Mouse (Mus musculus) kidney, adult 18-20 months (tissue): ENCODE results near the gene Pfdn5.
A peak's percentile ranks its signal among the peaks of the same experiment; 100 is the strongest.

Experiments
- DNase-seq: peaks from one replicate; pipeline ENCODE4 v3.0.0; 2021

Pfdn5 gene

GRCm38 (mm10) chr15:102326022-102326576 lies at the start of gene Pfdn5:
Gene Pfdn5 (plus strand): TSS chr15:102326116.
- peak; percentile 89 for DNase-seq

DNA sequence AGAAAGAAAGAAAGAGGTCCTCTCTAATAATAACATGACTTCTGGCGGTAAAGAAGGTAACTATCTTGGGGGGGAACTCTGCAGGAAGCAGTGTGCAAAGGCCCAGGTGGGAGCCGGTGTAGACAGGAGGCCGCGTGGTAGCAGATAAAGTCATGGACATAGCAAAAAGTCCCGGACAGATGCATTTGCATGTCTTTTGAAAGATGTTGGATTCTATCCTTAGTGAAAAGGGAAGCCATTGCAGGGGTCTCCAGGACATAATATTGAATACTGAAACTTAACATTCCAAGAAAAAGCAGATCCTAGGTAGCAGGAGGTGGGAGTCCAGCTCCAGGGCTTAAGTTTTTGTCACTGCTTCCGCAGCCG lies 47.2 kb upstream of the Pfdn5 start:
- no peak for DNase-seq

- DNase-seq, result peak; percentile 91
These were observed 46.7 kb upstream of the Pfdn5 start, which contains the start of gene Mfsd5 for GRCm38 (mm10) chr15:102279092-102279782. Gene Mfsd5 (plus strand): TSS chr15:102279454.

GRCm38 (mm10) chr15:102279783-102280520 lies 46.0 kb upstream of the Pfdn5 start:
- DNase-seq, result no peak

- DNase-seq, result no peak
These were observed 45.3 kb upstream of the Pfdn5 start for GRCm38 (mm10) chr15:102280623-102281022.

DNA sequence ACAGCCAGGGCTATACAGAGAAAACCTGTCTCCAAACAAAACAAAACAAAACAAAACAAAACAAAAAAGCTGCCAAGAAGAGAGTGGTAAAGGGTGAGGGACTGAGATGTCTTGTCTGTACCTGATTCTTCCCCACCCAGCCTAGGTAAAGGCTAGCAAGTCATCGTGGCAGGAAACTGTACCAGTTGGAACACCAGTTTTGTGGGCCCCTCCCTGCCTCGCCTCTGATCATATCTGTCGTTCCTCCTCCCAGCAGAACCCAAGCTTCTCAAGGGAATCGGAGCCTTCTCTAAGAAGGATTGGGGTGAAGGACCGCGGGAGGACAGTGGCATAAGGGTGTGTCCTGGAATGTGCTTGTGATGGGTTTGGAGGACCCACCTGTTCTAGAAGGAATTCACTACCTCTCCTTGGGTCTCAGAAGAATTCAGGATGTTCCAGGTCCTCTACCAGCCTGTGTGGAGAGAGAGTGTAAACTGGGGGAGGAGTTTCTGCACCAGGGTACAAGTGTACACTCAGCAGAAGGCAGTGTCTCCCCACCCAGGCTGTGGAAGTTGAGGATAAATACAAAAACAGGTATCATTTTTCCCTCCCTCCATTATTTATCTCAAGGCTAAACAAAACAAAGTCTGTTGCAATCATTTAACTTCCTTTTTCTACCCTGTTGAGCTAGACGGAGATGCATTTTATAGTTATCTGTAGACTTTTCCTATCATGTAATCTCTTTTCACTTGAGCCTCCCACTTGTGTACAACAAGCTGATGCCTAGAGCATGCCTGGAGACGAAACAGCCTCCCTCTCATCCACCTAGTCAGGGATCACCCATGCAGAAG lies 43.2 kb upstream of the Pfdn5 start:
- DNase-seq, result no peak

DNA sequence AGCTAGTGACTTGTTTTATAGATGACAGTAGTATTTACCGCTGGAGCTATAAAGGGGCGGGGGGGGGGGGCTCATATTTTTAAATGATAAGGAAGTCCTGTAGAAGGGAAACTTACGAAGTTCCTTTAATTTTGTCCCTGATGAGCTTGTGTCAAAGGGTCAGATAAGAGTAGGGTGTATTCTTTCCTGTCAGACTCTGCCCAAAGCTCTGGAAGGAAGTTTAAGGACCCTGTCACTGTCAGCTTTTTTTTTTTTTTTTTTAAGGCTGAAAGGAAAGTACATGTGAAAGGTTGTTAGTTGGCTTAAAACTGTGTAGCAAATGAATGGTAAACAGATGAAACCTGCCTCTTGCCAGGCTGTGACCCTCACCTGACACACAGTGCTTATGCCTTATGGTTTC lies 42.3 kb upstream of the Pfdn5 start:
- DNase-seq, result no peak

- no peak for DNase-seq
These were observed 38.5 kb upstream of the Pfdn5 start for GRCm38 (mm10) chr15:102287395-102287794.

DNA sequence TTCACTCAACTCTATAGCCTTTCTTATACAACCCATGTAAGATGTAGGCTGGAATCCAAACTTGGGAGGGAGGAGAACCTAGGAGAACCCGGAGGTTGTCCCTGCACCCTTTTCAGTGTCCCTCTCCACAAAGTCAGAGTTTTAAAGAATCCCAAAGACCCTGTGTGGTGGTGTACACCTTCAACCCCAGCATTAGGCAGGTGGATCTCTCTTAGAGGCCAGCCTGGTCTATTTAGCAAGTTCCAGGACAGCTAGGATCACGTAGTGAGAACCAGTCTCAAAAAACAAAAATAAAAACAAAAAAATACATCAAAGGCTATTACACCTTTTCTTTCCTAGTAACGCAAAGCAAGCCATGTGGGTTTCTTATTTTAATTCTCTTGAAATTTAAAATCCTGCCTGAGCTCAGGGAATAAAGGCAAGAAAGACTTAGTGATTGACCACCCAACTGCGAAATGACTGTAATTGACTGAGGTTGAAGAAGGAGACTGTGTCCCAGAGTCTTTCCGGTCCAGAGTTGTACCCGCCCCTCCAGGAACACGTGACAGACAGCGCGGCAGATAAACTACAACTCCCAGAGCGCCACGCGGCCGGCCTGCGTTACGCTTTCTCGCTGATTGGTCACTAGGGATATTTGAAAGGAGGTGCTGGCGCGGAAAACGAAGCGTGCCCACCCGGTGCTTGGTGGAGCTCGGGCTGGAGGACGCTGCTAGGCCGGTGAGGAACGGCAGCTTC lies 30.1 kb upstream of the Pfdn5 start, which contains the start of gene Espl1:
TSS of gene Espl1 (plus strand) at position 634 of the 735 bp plus-strand sequence.
- DNase-seq, result peak; percentile 96

DNA sequence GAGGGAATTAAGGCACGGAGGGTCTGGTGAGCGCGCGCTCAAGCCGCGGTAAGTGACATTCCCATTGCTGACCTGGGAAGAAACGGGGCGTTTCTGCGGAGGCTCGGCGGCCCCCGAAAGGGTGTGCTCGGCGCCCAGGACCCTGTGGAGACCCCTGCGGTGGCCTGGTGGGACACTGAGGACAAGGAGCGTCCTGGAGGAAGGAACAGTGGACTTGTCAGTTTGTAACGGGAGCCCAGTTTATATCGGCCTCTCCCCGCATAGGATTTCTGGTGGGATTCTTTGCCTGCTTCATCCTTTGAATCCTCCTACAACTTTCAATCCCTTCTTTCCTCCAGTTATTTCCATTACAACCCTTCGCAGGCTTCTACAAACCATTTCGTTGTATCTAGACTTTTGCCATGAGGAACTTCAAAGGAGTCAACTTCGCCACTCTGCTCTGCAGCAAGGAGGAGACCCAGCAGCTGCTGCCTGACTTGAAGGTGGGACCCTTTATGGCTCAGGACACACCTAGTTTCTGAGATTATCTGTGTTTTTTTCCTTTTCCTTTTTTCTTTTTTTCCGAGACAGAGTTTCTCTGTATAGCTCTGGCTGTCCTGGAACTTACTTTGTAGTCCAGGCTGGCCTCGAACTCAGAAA lies 29.4 kb upstream of the Pfdn5 start:
- DNase-seq, result no peak

- DNase-seq, result no peak
These were observed 23.4 kb upstream of the Pfdn5 start for GRCm38 (mm10) chr15:102302542-102302941.

- DNase-seq, result no peak
These were observed 17.2 kb upstream of the Pfdn5 start for GRCm38 (mm10) chr15:102308717-102309116.

DNA sequence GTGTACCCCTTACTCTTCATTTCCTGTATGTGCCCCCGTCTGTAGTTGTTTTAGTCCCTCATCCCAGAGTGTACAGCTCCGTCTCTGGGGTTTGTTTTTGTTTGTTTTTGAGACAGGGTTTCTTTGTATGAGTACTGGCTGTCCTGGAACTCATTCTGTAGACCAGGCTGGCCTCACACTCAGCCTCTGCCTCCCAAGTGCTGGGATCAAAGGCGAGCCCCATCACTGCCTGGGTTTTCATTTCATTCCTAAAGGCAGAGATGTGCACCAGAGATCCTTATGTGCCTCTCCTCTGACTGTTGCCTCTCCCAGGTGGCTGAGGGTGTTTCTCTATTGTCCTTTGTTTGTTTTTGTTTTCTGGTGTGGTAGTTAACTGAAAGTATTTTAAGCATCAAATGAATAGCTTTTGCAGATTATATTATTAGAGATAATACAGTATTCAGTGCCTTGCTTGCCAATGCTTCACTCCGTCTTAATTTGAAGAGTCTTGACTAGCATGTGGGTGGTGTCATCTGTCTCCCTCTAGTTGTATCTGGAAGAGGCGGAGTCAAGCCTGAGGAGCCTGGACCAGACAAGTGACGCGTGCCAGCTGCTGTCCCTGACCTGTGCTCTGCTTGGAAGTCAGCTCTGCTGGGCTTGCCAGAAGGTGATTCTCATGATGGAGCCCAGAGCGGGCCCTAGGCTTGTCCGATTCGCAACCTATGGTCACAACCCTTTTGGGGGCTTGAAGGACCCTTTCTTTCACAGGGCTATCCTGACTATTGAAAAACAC lies 15.7 kb upstream of the Pfdn5 start:
- peak; percentile 43 for DNase-seq

DNA sequence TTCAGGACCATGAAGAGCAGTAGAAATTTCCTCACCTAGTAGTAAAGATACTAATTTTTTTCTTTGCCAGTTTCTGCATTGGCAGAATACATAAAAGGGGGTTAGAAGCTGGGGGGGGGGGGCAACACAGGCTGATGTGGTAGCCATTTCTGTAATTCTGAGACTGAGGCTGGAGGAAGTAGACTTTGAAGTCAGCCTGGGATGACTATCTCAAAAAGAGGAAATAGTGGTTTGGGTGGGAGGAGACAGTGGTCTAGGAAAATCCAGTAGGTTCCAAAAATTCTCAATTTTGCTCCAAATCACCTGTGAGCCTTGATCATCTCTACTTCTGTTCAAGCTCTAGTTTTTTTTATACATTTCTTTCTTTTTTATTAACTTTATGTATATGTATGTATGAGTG lies 14.4 kb upstream of the Pfdn5 start:
- DNase-seq, result no peak

DNA sequence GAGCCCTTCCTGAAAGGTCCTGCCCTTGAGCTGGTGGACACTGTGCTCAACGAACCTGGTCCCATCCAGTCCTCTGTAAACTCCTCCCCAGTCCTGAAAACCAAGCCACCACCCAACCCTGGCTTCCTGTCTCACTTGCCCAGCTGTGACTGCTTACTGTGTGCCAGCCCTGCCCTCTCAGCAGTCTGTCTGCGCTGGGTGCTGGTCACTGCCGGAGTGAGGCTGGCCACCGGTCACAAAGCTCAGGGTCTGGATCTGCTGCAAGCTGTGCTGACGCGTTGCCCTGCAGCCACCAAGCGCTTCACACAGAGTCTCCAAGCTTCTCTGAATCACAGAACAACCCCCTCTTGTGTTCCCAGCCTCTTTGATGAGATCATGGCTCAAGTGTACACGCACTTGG lies 10.6 kb upstream of the Pfdn5 start:
- no peak for DNase-seq

DNA sequence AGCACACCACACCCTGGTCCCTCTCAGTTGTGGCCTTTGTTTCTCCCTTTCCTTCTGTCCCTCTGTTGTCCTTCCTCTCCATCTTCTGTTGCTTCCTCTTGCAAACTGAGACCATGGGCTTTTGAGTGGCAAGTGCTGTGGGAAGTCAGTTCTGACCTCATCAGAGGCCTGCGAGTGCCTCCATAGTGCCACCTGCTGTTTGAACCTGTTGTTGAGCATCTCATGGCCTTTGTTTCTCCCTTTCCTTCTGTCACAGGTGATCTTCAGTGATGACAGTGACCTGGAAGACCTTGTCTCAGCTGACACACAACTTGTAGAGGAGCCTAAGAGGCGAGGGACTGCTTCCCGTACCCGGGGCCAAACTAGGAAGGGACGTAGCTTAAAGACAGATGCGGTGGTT lies 9.7 kb upstream of the Pfdn5 start:
- peak; percentile 73 for DNase-seq

DNA sequence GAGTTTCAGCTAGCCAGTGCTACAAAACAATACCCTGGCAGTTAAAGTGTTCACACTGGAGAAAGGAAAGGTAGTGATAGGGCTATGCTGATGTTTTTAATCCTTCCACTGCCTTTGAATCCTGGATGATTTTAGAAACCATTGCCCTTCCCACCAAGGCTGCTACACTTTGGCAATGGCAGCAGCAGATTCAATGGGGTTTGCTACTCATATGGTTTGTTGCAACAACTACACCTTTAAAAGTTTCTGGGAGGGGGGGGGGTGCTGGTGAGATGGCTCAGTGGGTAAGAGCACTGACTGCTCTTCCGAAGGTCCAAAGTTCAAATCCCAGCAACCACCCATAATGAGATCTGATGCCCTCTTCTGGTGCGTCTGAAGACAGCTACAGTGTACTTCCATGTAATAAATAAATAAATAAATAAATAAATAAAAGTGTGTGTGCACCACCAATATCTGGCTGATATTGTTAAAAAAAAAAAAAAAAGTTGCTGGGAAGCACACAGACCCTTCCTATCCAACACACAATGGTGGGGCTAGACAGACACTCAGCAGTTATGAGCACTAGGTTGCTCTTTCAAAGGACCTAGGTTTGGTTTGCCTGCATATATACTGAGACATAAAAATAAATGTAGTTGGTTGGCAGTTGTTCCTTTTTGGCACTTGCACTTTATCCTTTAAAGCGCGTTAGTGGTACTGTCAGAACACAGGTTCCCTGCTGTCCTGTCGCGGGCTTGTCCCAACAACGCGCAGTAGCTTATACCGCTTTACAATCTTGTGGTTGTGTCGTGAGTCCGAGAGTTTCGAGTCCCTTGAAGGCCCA lies 1.1 kb upstream of the Pfdn5 start:
- peak; percentile 37 for DNase-seq

- no peak for DNase-seq
These were observed 976 bp downstream of the Pfdn5 start for GRCm38 (mm10) chr15:102326892-102327291.

DNA sequence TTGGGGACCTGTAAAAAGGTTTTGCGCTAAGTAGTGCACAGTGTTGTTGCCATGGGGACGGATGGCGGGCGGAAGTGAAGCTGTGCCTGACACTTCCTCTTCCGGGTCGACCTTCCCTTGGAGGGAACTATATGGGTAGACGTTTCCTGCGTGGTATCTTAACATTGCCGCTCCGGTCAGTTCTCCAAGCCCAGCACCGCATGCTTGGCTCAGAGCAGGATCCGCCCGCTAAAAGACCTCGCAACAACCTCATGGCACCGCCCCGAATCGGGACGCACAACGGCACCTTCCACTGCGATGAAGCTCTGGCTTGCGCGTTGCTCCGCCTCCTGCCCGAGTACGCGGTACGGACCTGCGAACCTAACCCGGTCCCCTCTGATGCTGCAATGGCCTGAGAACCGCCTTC lies 5.7 kb downstream of the Pfdn5 start, which contains the start of gene Myg1:
TSS of gene Myg1 (plus strand) at position 100 of the 406 bp plus-strand sequence.
- DNase-seq, result peak; percentile 85

DNA sequence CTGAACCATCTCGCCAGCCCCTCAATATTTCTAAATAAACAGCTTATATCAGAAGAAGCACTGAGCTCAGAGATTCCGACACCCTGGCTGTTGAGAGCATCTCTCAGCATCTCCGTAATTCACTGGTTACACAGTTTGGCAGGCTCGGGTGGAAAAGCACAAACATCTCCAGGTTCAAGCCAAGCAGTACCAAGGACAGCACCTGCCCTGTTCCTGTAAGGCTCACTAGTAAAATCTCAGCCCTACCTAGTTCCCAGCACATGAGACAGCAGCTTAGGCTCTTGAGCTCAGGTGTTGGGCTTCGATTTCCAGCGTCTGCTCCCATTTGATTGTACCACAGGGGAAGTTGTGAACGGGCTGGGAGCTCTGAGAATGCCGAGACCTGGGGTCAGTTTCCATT lies 9.3 kb downstream of the Pfdn5 start:
- no peak for DNase-seq
